Mouse (Mus musculus): ENCODE data around the gene BC037034. TPM values are rescaled to one million over a fixed set of nuclear protein-coding genes. Genes with fewer than 3 reads are reported as not detected.

BC037034 gene
- total RNA-seq, 2 experiments from 2014 or later: 50.5 to 68.2 TPM

GRCm38 (mm10) chr5:138262582-138263240 is 1.1 kb downstream of the BC037034 start:
- ATAC-seq (replicated peaks; ENCODE audit: poor library complexity, severe bottlenecking): no peak

- peak; percentile 50 for ATAC-seq (replicated peaks; ENCODE audit: poor library complexity, severe bottlenecking)
Measured at GRCm38 (mm10) chr5:138262001-138262400, 1.8 kb downstream of the BC037034 start.

GRCm38 (mm10) chr5:138260834-138261233 is 3.0 kb downstream of the BC037034 start:
- ATAC-seq (replicated peaks; ENCODE audit: poor library complexity, severe bottlenecking): no peak

GRCm38 (mm10) chr5:138260051-138260450 is 3.8 kb downstream of the BC037034 start:
- no peak for ATAC-seq (replicated peaks; ENCODE audit: poor library complexity, severe bottlenecking)

GRCm38 (mm10) chr5:138258993-138259392 is 4.8 kb downstream of the BC037034 start:
- no peak for ATAC-seq (replicated peaks; ENCODE audit: poor library complexity, severe bottlenecking)

GRCm38 (mm10) chr5:138258542-138258941 is 5.3 kb downstream of the BC037034 start:
- ATAC-seq (replicated peaks; ENCODE audit: poor library complexity, severe bottlenecking): peak; percentile 6; the same call in 1 of the 2 replicates

GRCm38 (mm10) chr5:138258078-138258477 is 5.8 kb downstream of the BC037034 start:
- no peak for ATAC-seq (replicated peaks; ENCODE audit: poor library complexity, severe bottlenecking)

- no peak for ATAC-seq (replicated peaks; ENCODE audit: poor library complexity, severe bottlenecking)
Measured at GRCm38 (mm10) chr5:138257585-138257978, 6.3 kb downstream of the BC037034 start.

GRCm38 (mm10) chr5:138256966-138257584 is 6.8 kb downstream of the BC037034 start:
- ATAC-seq (replicated peaks; ENCODE audit: poor library complexity, severe bottlenecking): peak; percentile 64

- no peak for ATAC-seq (replicated peaks; ENCODE audit: poor library complexity, severe bottlenecking)
Measured at GRCm38 (mm10) chr5:138256094-138256467, 7.8 kb downstream of the BC037034 start.

GRCm38 (mm10) chr5:138255353-138256093 is 8.3 kb downstream of the BC037034 start, which contains the start of gene Lamtor4:
Lamtor4 (plus strand) TSS chr5:138255482.
- peak; percentile 73 for ATAC-seq (replicated peaks; ENCODE audit: poor library complexity, severe bottlenecking)

GRCm38 (mm10) chr5:138253061-138253460 is 10.8 kb downstream of the BC037034 start:
- ATAC-seq (replicated peaks; ENCODE audit: poor library complexity, severe bottlenecking): no peak

GRCm38 (mm10) chr5:138251144-138251543 is 12.7 kb downstream of the BC037034 start:
- ATAC-seq (replicated peaks; ENCODE audit: poor library complexity, severe bottlenecking): no peak

GRCm38 (mm10) chr5:138241511-138241910 is 22.3 kb downstream of the BC037034 start:
- no peak for ATAC-seq (replicated peaks; ENCODE audit: poor library complexity, severe bottlenecking)

- no peak for ATAC-seq (replicated peaks; ENCODE audit: poor library complexity, severe bottlenecking)
Measured at GRCm38 (mm10) chr5:138234224-138234623, 29.6 kb downstream of the BC037034 start.

- ATAC-seq (replicated peaks; ENCODE audit: poor library complexity, severe bottlenecking): no peak
Measured at GRCm38 (mm10) chr5:138233778-138234177, 30.1 kb downstream of the BC037034 start.

GRCm38 (mm10) chr5:138229511-138229910 is 34.3 kb downstream of the BC037034 start:
- ATAC-seq (replicated peaks; ENCODE audit: poor library complexity, severe bottlenecking): peak; percentile 44

GRCm38 (mm10) chr5:138228026-138228425 is 35.8 kb downstream of the BC037034 start:
- ATAC-seq (replicated peaks; ENCODE audit: poor library complexity, severe bottlenecking): peak; percentile 28

GRCm38 (mm10) chr5:138227367-138227766 is 36.5 kb downstream of the BC037034 start:
- ATAC-seq (replicated peaks; ENCODE audit: poor library complexity, severe bottlenecking): peak; percentile 93

- ATAC-seq (replicated peaks; ENCODE audit: poor library complexity, severe bottlenecking): no peak
Measured at GRCm38 (mm10) chr5:138226491-138226890, 37.3 kb downstream of the BC037034 start.

GRCm38 (mm10) chr5:138225700-138226099 is 38.1 kb downstream of the BC037034 start, which contains the start of gene Nxpe5:
Nxpe5 (plus strand) TSS chr5:138225898.
- ATAC-seq (replicated peaks; ENCODE audit: poor library complexity, severe bottlenecking): no peak
